Mouse (Mus musculus) inflammation-experienced regulatory T-cells, adult 16 weeks (primary cell): ENCODE measurements around the gene Cxcr3. TPM values are rescaled to one million over a fixed set of nuclear protein-coding genes. Genes with fewer than 3 reads are reported as not detected.

ENCODE experiments used
- polyA plus RNA-seq: library from polyadenylated mRNA; unstranded; fragments of 100-300 nt; shearing (Covaris generic); gene quantifications from one replicate; pipeline ENCODE4 v1.2.1, GENCODE M21; 2017

The Cxcr3 gene
- 246 TPM for polyA plus RNA-seq

GRCm38 (mm10) chrX:101733828-101734319 is at the start of gene Cxcr3:
Cxcr3 (minus strand) TSS chrX:101734269.

Other genes starting within 250 kb of the Cxcr3 start
- gene Taf1, start 201.5 kb downstream of the Cxcr3 start, polyA plus RNA-seq = 34.7 TPM
- 392 TPM for gene Ogt, start 94.2 kb downstream of the Cxcr3 start, polyA plus RNA-seq
- 0.21 TPM for gene Gm4779, start 60.2 kb upstream of the Cxcr3 start, polyA plus RNA-seq
- gene 8030474K03Rik, start 60.4 kb upstream of the Cxcr3 start, polyA plus RNA-seq = not detected
- gene Nhsl2, start 115.1 kb upstream of the Cxcr3 start, polyA plus RNA-seq = 1.4 TPM